Mouse (Mus musculus) heart, adult 2 months (tissue): ENCODE data around the gene Fam171a2.

ENCODE experiments used
- CTCF ChIP-seq: fragments of 200-600 bp; IDR thresholded peaks from 2 replicates; pipeline ENCODE4 v1.8.1; 2022; ENCODE audit warnings: antibody characterized with exemption, mild to moderate bottlenecking, moderate library complexity
- EP300 ChIP-seq: fragments of 200-500 bp; IDR thresholded peaks from 2 replicates; pipeline ENCODE4 v1.6.1; 2011; ENCODE audit warnings: low read depth, low read length, control low read depth; ENCODE audit not compliant: insufficient read depth
- POLR2A ChIP-seq: fragments of 200-500 bp; IDR thresholded peaks from 2 replicates; pipeline ENCODE4 v1.6.1; 2011; ENCODE audit warnings: mild to moderate bottlenecking, low read depth, low read length, control low read depth; ENCODE audit not compliant: insufficient read depth

DNA sequence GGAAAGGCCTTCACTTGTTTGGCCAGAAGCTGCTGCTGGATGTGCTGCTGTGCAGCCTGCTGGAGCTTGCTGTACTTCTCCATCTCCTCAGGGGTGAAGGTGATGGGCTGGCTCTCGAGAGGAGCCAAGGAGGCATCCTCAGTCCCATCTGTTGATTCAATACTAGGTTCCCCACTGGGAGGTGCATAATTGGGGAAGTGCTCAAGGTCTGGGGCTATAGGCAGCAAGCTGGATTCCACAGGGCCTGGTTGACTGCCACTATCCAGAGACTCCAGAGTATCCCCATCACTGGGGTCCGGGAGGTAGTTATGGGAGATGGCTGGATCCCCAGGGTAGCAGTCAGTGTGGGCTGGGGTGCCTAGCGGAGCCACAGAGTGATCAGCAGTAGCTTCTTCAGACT lies 31.2 kb upstream of the Fam171a2 start:
- TF ChIP-seq CTCF (no peak), POLR2A (no peak), EP300 (no peak)
